Mouse (Mus musculus): ENCODE data around the gene Iqgap1.

GRCm38 (mm10) chr7:80732986-80733385 lies 92.8 kb downstream of the Iqgap1 start:
- no peak for TF ChIP-seq CTCF (IDR thresholded peaks at IDR 0.05; ENCODE audit: low read depth, low read length)
- TF ChIP-seq POLR2A (IDR thresholded peaks at IDR 0.05; ENCODE audit: extremely low read depth, insufficient read depth, low read length): no peak
